Mouse (Mus musculus) liver, embryonic 11.5 days (tissue): ENCODE results near the gene Paqr4. TPM values are rescaled to one million over a fixed set of nuclear protein-coding genes. Genes with fewer than 3 reads are reported as not detected.
"Not testable (repeated sequence)": the region's sequence is repeated elsewhere in the genome, so short reads cannot be mapped to it uniquely, and the experiment has no call there.

Experiments
- ATAC-seq: fragments of 200-750 bp; cut with Nextera tagmentation; replicated peaks from 2 replicates; pipeline ENCODE4 v1.8.0; 2017; ENCODE audit warnings: moderate number of reproducible peaks, mild to moderate bottlenecking, moderate TSS enrichment, moderate library complexity; ENCODE audit not compliant: low FRiP score
- DNase-seq: peaks from one replicate; pipeline ENCODE4 v3.0.0-alpha.2; 2017; ENCODE audit warnings: low spot score
- H3K27ac ChIP-seq: fragments of 300-500 bp; sonication (generic); 2 replicates; pipeline ENCODE4 v1.5.1; 2014; ENCODE audit warnings: mild to moderate bottlenecking, low read depth, low read length, control low read depth
- H3K27me3 ChIP-seq: fragments of 300-500 bp; sonication (generic); replicated peaks from 2 replicates; pipeline ENCODE4 v1.6.1; 2014; ENCODE audit warnings: low read length, mixed read lengths; ENCODE audit not compliant: control insufficient read depth, insufficient read depth
- H3K36me3 ChIP-seq: fragments of 300-500 bp; sonication (generic); 2 replicates; pipeline ENCODE4 v1.6.1; 2014; ENCODE audit warnings: mild to moderate bottlenecking, low read length, moderate library complexity, mixed read lengths; ENCODE audit not compliant: control insufficient read depth, insufficient read depth
- H3K4me1 ChIP-seq: fragments of 300-500 bp; sonication (generic); replicated peaks from 2 replicates; pipeline ENCODE4 v1.6.1; 2014; ENCODE audit warnings: low read length, mixed read lengths; ENCODE audit not compliant: control insufficient read depth, insufficient read depth
- H3K4me2 ChIP-seq: fragments of 300-500 bp; sonication (generic); 2 replicates; pipeline ENCODE4 v1.6.1; 2014; ENCODE audit warnings: mild to moderate bottlenecking, control low read depth, moderate library complexity
- H3K4me3 ChIP-seq: fragments of 300-500 bp; sonication (generic); 2 replicates; pipeline ENCODE4 v1.5.1; 2014; ENCODE audit warnings: low read depth, low read length, control low read depth
- H3K9ac ChIP-seq: fragments of 300-500 bp; sonication (generic); 2 replicates; pipeline ENCODE4 v1.6.1; 2014; ENCODE audit warnings: low read depth, low read length, control low read depth
- H3K9me3 ChIP-seq: fragments of 300-500 bp; sonication (generic); 2 replicates; pipeline ENCODE4 v1.6.1; 2016; ENCODE audit warnings: low read length, inconsistent platforms, mixed read lengths; ENCODE audit not compliant: control insufficient read depth
- WGBS: fragments of 180-500 bp; shearing (Covaris S2); extraction: QIAGEN DNeasy Blood & Tissue Kit; methylation state at CpG from one replicate; pipeline ENCODE4 v1.1.7; 2014; 5-methylcytosine and 5-hydroxymethylcytosine counted together
- polyA plus RNA-seq: library from polyadenylated mRNA; unstranded; fragments of >200 nt; fragmentation: Nextera tagmentation; extraction: Ambion mirVana; gene quantifications from 2 replicates; pipeline ENCODE4 v1.2.1, GENCODE M21; 2014

The Paqr4 gene
- polyA plus RNA-seq, 1 experiment from 2014 or later: 11.4 TPM

- no peak overlapping the region for H3K27ac ChIP-seq
- DNase-seq (no peak), ATAC-seq (no peak)
- no peak overlapping the region for H3K9ac ChIP-seq
- H3K4me3 ChIP-seq: no peak overlapping the region
- no peaks in the 10 kb centered on the region for H3K9me3 ChIP-seq
- 0 out of 2 replicates have a peak, but pooled peaks cover 2% of the 10 kb centered on the region for H3K4me1 ChIP-seq
- H3K4me2 ChIP-seq: no peak overlapping the region
- 84% methylated on average over 10 of the region's 10 CpGs for WGBS
- H3K27me3 ChIP-seq: no peaks in the 10 kb centered on the region
- H3K36me3 ChIP-seq: no peaks in the 10 kb centered on the region
Measured at GRCm38 (mm10) chr17:23776216-23776615, 35.5 kb upstream of the Paqr4 start.

- Histone ChIP-seq H3K4me2 (0 out of 2 replicates have a peak overlapping the region, but pooled peaks have one; percentile 20), H3K9ac (no peak overlapping the region), H3K4me1 (peaks cover 9% of the 10 kb centered on the region), H3K36me3 (no peaks in the 10 kb centered on the region), H3K4me3 (no peak overlapping the region), H3K27ac (no peak overlapping the region), H3K9me3 (no peaks in the 10 kb centered on the region), H3K27me3 (no peaks in the 10 kb centered on the region)
- WGBS: 8% methylated on average over 12 of the region's 12 CpGs
- DNase-seq (peak; percentile 73), ATAC-seq (peak; percentile 56)
Measured at GRCm38 (mm10) chr17:23774090-23774489, 33.4 kb upstream of the Paqr4 start.

DNA sequence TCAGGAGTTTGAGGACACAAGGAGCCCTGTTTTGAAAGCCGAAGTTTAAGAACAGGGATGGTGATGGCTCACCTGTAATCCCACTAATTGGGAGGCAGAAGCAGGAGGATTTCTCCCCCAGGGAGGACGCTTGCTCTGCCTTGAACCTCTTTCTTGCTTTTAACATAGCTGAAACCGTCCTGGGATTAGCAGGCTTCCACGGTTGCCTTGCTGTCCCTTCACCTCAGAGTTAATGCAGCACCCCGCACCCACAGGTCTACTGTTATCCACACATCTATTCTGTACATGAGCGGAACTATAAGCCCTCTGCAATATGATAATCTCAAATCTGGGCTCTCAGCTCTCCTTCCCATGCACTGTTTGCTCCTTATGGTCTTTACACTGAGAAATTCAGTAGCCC lies 33.0 kb upstream of the Paqr4 start:
- H3K27me3 ChIP-seq: no peaks in the 10 kb centered on the region
- ATAC-seq: no peak
- H3K27ac ChIP-seq: no peak overlapping the region
- no peaks in the 10 kb centered on the region for H3K36me3 ChIP-seq
- H3K4me2 ChIP-seq: no peak overlapping the region
- DNase-seq: no peak
- peaks cover 9% of the 10 kb centered on the region for H3K4me1 ChIP-seq
- 71% methylated on average over 6 of the region's 6 CpGs for WGBS
- no peak overlapping the region for H3K4me3 ChIP-seq
- H3K9me3 ChIP-seq: no peaks in the 10 kb centered on the region
- H3K9ac ChIP-seq: no peak overlapping the region

- H3K9ac ChIP-seq, H3K27ac ChIP-seq, H3K4me1 ChIP-seq, H3K9me3 ChIP-seq, H3K36me3 ChIP-seq, DNase-seq, ATAC-seq, H3K4me2 ChIP-seq, H3K27me3 ChIP-seq, H3K4me3 ChIP-seq: not testable (repeated sequence)
- WGBS: 70% methylated on average over 2 of the region's 2 CpGs
Measured at GRCm38 (mm10) chr17:23772219-23772556, 31.5 kb upstream of the Paqr4 start.

DNA sequence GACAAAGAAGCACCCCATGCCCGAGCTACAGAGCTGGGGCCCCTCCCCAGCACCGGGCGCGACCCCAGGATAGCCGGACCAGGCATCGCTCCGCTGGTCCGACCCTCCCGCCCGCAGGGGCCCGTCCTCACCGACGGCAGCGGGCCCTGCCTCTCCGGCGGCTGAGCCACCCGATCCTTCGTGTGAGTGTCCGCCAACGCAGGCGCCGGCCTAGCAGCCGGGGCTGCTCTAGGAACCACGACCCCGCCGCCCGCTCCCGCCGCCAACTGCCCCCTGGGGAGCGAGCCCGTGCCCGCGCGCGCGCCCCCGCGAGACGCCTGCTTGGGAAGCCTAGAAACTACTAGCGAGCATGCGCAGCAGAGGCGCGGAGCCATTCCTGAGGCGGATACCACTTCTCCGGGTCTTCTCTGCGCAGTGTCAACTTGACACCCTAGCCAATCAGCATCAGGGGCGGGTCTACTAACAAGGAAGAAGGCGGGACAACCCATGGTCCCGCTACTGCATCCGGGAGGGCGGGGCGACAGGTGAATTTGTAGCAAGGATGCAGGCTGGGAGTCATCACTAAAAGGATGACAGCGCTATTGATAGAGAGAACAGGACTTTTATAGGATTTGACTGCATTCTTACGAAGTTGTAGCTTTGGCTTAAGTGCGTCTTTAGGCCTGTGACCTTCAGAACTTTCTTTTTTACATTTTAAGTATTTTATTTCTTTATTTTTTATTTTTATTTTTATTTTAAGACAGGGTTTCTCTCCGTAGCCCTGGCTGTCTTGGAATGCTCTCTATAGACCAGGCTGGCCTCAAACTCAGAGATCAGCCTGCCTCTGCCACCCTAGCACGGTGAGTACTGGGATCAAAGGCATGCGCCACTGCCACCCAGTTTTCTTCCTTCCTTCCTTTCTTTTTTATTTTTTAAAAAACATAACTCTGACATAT lies 30.9 kb upstream of the Paqr4 start, which contains the start of gene Flywch1:
Gene Flywch1 (minus strand): TSS at position 319 of the 935 bp plus-strand sequence.
- peak; percentile 99 for DNase-seq
- H3K9ac ChIP-seq: peak within 1 kb of the TSS; percentile 88
- no peaks in the 10 kb centered on the region; the same call in 1 of the 2 replicates for H3K36me3 ChIP-seq
- 4% methylated on average over 58 of the region's 58 CpGs for WGBS
- no peaks in the 10 kb centered on the region for H3K9me3 ChIP-seq
- peak within 1 kb of the TSS; percentile 57 for H3K27ac ChIP-seq
- ATAC-seq: peak; percentile 97
- H3K4me2 ChIP-seq: peak within 1 kb of the TSS; percentile 83
- no peaks in the 10 kb centered on the region for H3K27me3 ChIP-seq
- peaks cover 9% of the 10 kb centered on the region for H3K4me1 ChIP-seq
- peak within 1 kb of the TSS; percentile 90 for H3K4me3 ChIP-seq

DNA sequence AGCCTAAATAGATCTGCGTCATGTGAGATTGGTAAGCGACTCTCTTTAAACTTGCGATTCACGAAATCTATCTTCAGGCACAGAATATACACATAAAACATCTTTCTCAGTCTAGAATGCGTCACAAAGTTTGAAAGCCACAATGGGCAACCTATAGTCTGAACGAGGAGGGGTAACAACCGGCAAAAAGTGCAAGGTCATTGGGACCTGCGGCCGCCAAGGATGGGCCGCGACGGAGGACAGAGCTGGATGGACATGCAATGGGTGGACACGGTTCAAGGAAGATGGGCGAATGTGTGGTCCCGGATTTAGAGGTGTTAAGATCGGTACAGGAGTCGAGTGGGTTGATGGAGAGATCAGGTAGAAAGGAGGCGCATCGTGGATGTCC lies 30.2 kb upstream of the Paqr4 start:
- ATAC-seq (peak; percentile 21), DNase-seq (no peak)
- H3K36me3 ChIP-seq: no peaks in the 10 kb centered on the region; the same call in 1 of the 2 replicates
- WGBS: 2% methylated on average over 19 of the region's 19 CpGs
- H3K9ac ChIP-seq: peak overlapping the region; percentile 88
- peak overlapping the region; percentile 90 for H3K4me3 ChIP-seq
- H3K4me1 ChIP-seq: peaks cover 9% of the 10 kb centered on the region
- peak overlapping the region; percentile 57; the same call in 1 of the 2 replicates for H3K27ac ChIP-seq
- H3K4me2 ChIP-seq: peak overlapping the region; percentile 83
- no peaks in the 10 kb centered on the region for H3K9me3 ChIP-seq
- no peaks in the 10 kb centered on the region for H3K27me3 ChIP-seq

GRCm38 (mm10) chr17:23770493-23770892 lies 29.8 kb upstream of the Paqr4 start:
- Histone ChIP-seq H3K4me1 (peaks cover 9% of the 10 kb centered on the region), H3K4me3 (peak overlapping the region; percentile 90), H3K36me3 (no peaks in the 10 kb centered on the region; the same call in 1 of the 2 replicates), H3K27ac (no peak overlapping the region), H3K27me3 (no peaks in the 10 kb centered on the region), H3K4me2 (peak overlapping the region; percentile 83), H3K9ac (peak overlapping the region; percentile 88), H3K9me3 (no peaks in the 10 kb centered on the region)
- ATAC-seq (no peak), DNase-seq (no peak)
- WGBS: 18% methylated on average over 2 of the region's 2 CpGs

GRCm38 (mm10) chr17:23762976-23763375 lies 22.3 kb upstream of the Paqr4 start:
- WGBS: 92% methylated on average over 11 of the region's 11 CpGs
- ATAC-seq: no peak

More at GRCm38 (mm10) chr17:23762976-23763375, 22.3 kb upstream of the Paqr4 start:
- Histone ChIP-seq H3K27ac (no peak overlapping the region), H3K4me3 (no peak overlapping the region), H3K9ac (no peak overlapping the region), H3K36me3 (peaks cover 11% of the 10 kb centered on the region; the same call in 1 of the 2 replicates), H3K4me1 (no peaks in the 10 kb centered on the region), H3K4me2 (no peak overlapping the region), H3K9me3 (no peaks in the 10 kb centered on the region), H3K27me3 (no peaks in the 10 kb centered on the region)
- no peak for DNase-seq
